Mouse (Mus musculus): ENCODE results near the gene Acsl6. TPM values are rescaled to one million over a fixed set of nuclear protein-coding genes. Genes with fewer than 3 reads are reported as not detected.

The Acsl6 gene
- 1.8 and 2.4 TPM in 2 replicates for polyA plus RNA-seq (2015; fragmentation: Nextera tagmentation; extraction: Ambion mirVana)

GRCm38 (mm10) chr11:54303728-54304470 is at the start of gene Acsl6:
Gene Acsl6 (plus strand): TSS chr11:54303798.
- peak; percentile 21; the same call in 1 of the 2 replicates for ATAC-seq (ENCODE audit: insufficient number of reproducible peaks, insufficient read depth, low FRiP score, low TSS enrichment, low read depth)
- H3K27ac ChIP-seq, result no peak within 1 kb of the TSS
- peaks cover 11% of the 10 kb centered on the region; the same call in 1 of the 2 replicates for H3K4me1 ChIP-seq
- no peaks in the 10 kb centered on the region for H3K9me3 ChIP-seq
- H3K27me3 ChIP-seq, result peaks cover 17% of the 10 kb centered on the region
- under 1% methylated on average over 56 of the region's 59 CpGs for WGBS
- no peaks in the 10 kb centered on the region for H3K36me3 ChIP-seq
- H3K9ac ChIP-seq, result peak within 1 kb of the TSS; percentile 58
- peak within 1 kb of the TSS; percentile 96 for H3K4me2 ChIP-seq
- H3K4me3 ChIP-seq, result peak within 1 kb of the TSS; percentile 56

- no peaks in the 10 kb centered on the region for H3K36me3 ChIP-seq
- no peak overlapping the region for H3K4me3 ChIP-seq
- no peaks in the 10 kb centered on the region for H3K4me1 ChIP-seq
- H3K9ac ChIP-seq, result no peak overlapping the region
- H3K9me3 ChIP-seq, result no peaks in the 10 kb centered on the region
- 63% methylated on average over 4 of the region's 4 CpGs for WGBS
- no peak for ATAC-seq (ENCODE audit: insufficient number of reproducible peaks, insufficient read depth, low FRiP score, low TSS enrichment, low read depth)
- H3K4me2 ChIP-seq, result no peak overlapping the region
- no peak overlapping the region for H3K27ac ChIP-seq
- no peaks in the 10 kb centered on the region for H3K27me3 ChIP-seq
Measured at GRCm38 (mm10) chr11:54254114-54254513, 49.5 kb upstream of the Acsl6 start.

- Histone ChIP-seq H3K9ac (no peak overlapping the region), H3K4me2 (no peak overlapping the region), H3K9me3 (no peaks in the 10 kb centered on the region), H3K27me3 (no peaks in the 10 kb centered on the region), H3K4me1 (no peaks in the 10 kb centered on the region), H3K36me3 (no peaks in the 10 kb centered on the region), H3K27ac (no peak overlapping the region), H3K4me3 (no peak overlapping the region)
- ATAC-seq (ENCODE audit: insufficient number of reproducible peaks, insufficient read depth, low FRiP score, low TSS enrichment, low read depth), result no peak
- 43% methylated on average over 3 of the region's 3 CpGs for WGBS
Measured at GRCm38 (mm10) chr11:54256624-54257376, 46.8 kb upstream of the Acsl6 start.

GRCm38 (mm10) chr11:54263405-54264031 is 40.1 kb upstream of the Acsl6 start:
- 17% methylated on average over 1 of the region's 1 CpGs for WGBS
- Histone ChIP-seq H3K4me2 (no peak overlapping the region), H3K4me3 (no peak overlapping the region), H3K9ac (no peak overlapping the region), H3K36me3 (no peaks in the 10 kb centered on the region), H3K9me3 (no peaks in the 10 kb centered on the region), H3K27me3 (no peaks in the 10 kb centered on the region), H3K27ac (no peak overlapping the region), H3K4me1 (no peaks in the 10 kb centered on the region)
- no peak for ATAC-seq (ENCODE audit: insufficient number of reproducible peaks, insufficient read depth, low FRiP score, low TSS enrichment, low read depth)

- Histone ChIP-seq H3K36me3 (no peaks in the 10 kb centered on the region), H3K4me1 (no peaks in the 10 kb centered on the region), H3K9ac (no peak overlapping the region), H3K27me3 (no peaks in the 10 kb centered on the region), H3K9me3 (no peaks in the 10 kb centered on the region), H3K27ac (no peak overlapping the region), H3K4me2 (no peak overlapping the region), H3K4me3 (no peak overlapping the region)
- no peak for ATAC-seq (ENCODE audit: insufficient number of reproducible peaks, insufficient read depth, low FRiP score, low TSS enrichment, low read depth)
- whole genome bisulfite sequencing, result 59% methylated on average over 2 of the region's 2 CpGs
Measured at GRCm38 (mm10) chr11:54264542-54264941, 39.1 kb upstream of the Acsl6 start.

- no peaks in the 10 kb centered on the region for H3K4me1 ChIP-seq
- no peak within 1 kb of the TSS for H3K27ac ChIP-seq
- no peak for ATAC-seq (ENCODE audit: insufficient number of reproducible peaks, insufficient read depth, low FRiP score, low TSS enrichment, low read depth)
- H3K9ac ChIP-seq, result no peak within 1 kb of the TSS
- no peak within 1 kb of the TSS for H3K4me3 ChIP-seq
- WGBS, result 85% methylated on average over 6 of the region's 6 CpGs
- H3K27me3 ChIP-seq, result no peaks in the 10 kb centered on the region
- no peaks in the 10 kb centered on the region for H3K9me3 ChIP-seq
- no peak within 1 kb of the TSS for H3K4me2 ChIP-seq
- no peaks in the 10 kb centered on the region for H3K36me3 ChIP-seq
Measured at GRCm38 (mm10) chr11:54267177-54267576, 36.4 kb upstream of the Acsl6 start, which contains the start of gene Il3. Gene Il3 (minus strand): TSS chr11:54267277.

- WGBS, result 76% methylated on average over 3 of the region's 3 CpGs
Measured at GRCm38 (mm10) chr11:54269191-54269896, 34.3 kb upstream of the Acsl6 start.

GRCm38 (mm10) chr11:54271437-54271949 is 32.1 kb upstream of the Acsl6 start:
- no peaks in the 10 kb centered on the region for H3K9me3 ChIP-seq
- H3K4me3 ChIP-seq, result no peak overlapping the region
- no peak for ATAC-seq (ENCODE audit: insufficient number of reproducible peaks, insufficient read depth, low FRiP score, low TSS enrichment, low read depth)
- H3K27ac ChIP-seq, result no peak overlapping the region
- no peak overlapping the region for H3K4me2 ChIP-seq
- no peaks in the 10 kb centered on the region for H3K4me1 ChIP-seq
- no peak overlapping the region for H3K9ac ChIP-seq
- no peaks in the 10 kb centered on the region for H3K36me3 ChIP-seq
- H3K27me3 ChIP-seq, result no peaks in the 10 kb centered on the region
- 77% methylated on average over 5 of the region's 5 CpGs for WGBS

More at GRCm38 (mm10) chr11:54269191-54269896, 34.3 kb upstream of the Acsl6 start:
- ATAC-seq (ENCODE audit: insufficient number of reproducible peaks, insufficient read depth, low FRiP score, low TSS enrichment, low read depth), result no peak
- H3K27ac ChIP-seq, result no peak overlapping the region
- H3K36me3 ChIP-seq, result no peaks in the 10 kb centered on the region
- H3K9ac ChIP-seq, result no peak overlapping the region
- H3K27me3 ChIP-seq, result no peaks in the 10 kb centered on the region
- H3K9me3 ChIP-seq, result no peaks in the 10 kb centered on the region
- no peak overlapping the region for H3K4me3 ChIP-seq
- no peaks in the 10 kb centered on the region for H3K4me1 ChIP-seq
- H3K4me2 ChIP-seq, result no peak overlapping the region

GRCm38 (mm10) chr11:54287821-54288453 is 15.7 kb upstream of the Acsl6 start:
- Histone ChIP-seq H3K4me2 (no peak overlapping the region), H3K9me3 (no peaks in the 10 kb centered on the region), H3K27me3 (no peaks in the 10 kb centered on the region), H3K4me1 (no peaks in the 10 kb centered on the region), H3K9ac (no peak overlapping the region), H3K4me3 (no peak overlapping the region), H3K27ac (no peak overlapping the region), H3K36me3 (no peaks in the 10 kb centered on the region)
- 85% methylated on average over 8 of the region's 8 CpGs for WGBS
- ATAC-seq (ENCODE audit: insufficient number of reproducible peaks, insufficient read depth, low FRiP score, low TSS enrichment, low read depth), result no peak

GRCm38 (mm10) chr11:54292163-54292562 is 11.4 kb upstream of the Acsl6 start:
- Histone ChIP-seq H3K27ac (no peak overlapping the region), H3K36me3 (no peaks in the 10 kb centered on the region), H3K4me1 (no peaks in the 10 kb centered on the region), H3K9ac (no peak overlapping the region), H3K4me3 (no peak overlapping the region), H3K9me3 (0 out of 2 replicates have a peak, but pooled peaks cover 1% of the 10 kb centered on the region), H3K27me3 (no peaks in the 10 kb centered on the region), H3K4me2 (no peak overlapping the region)
- no peak for ATAC-seq (ENCODE audit: insufficient number of reproducible peaks, insufficient read depth, low FRiP score, low TSS enrichment, low read depth)
- WGBS, result 88% methylated on average over 2 of the region's 2 CpGs

All from embryonic facial prominence, embryonic 13.5 days (tissue).